Mouse (Mus musculus) macrophage (primary cell): ENCODE data around the gene Acp4. TPM values are rescaled to one million over a fixed set of nuclear protein-coding genes. Genes with fewer than 3 reads are reported as not detected.

Source experiments
- polyA plus RNA-seq: library from polyadenylated mRNA; stranded (reverse); fragments of 250-400 nt; gene quantifications from 3 replicates; pipeline ENCODE4 v1.2.4, GENCODE M21; 2018; ENCODE audit warnings: inconsistent platforms

Acp4 gene
- polyA plus RNA-seq, 1 experiment from 2014 or later: not detected

Other genes starting within 250 kb of the Acp4 start
- gene Klk1b26, start 245.2 kb downstream of the Acp4 start, polyA plus RNA-seq: not detected in 3 replicates
- 0.66 to 0.87 TPM in 2 of 3 replicates, not detected in the other for gene Klk1b27, start 205.1 kb downstream of the Acp4 start, polyA plus RNA-seq
- gene Klk1b21, start 155.1 kb downstream of the Acp4 start, polyA plus RNA-seq: not detected in 3 replicates
- gene Klk1b22, start 144.7 kb downstream of the Acp4 start, polyA plus RNA-seq: not detected in 3 replicates
- not detected in 3 replicates for gene Klk1b16, start 120.6 kb downstream of the Acp4 start, polyA plus RNA-seq
- gene Klk1b24, start 69.1 kb downstream of the Acp4 start, polyA plus RNA-seq: not detected in 3 replicates
- gene Klk1b3, start 59.2 kb downstream of the Acp4 start, polyA plus RNA-seq: not detected in 3 replicates
- gene Klk1b4, start 49.9 kb downstream of the Acp4 start, polyA plus RNA-seq: not detected in 3 replicates
- gene Klk1b5, start 41.4 kb downstream of the Acp4 start, polyA plus RNA-seq: not detected in 3 replicates
- 0.30 TPM in 1 of 3 replicates, not detected in the others for gene Klk1, start 32.0 kb downstream of the Acp4 start, polyA plus RNA-seq
- not detected in 3 replicates for gene Gm36864, start 21.2 kb downstream of the Acp4 start, polyA plus RNA-seq
- 0.33 to 0.97 TPM (median 0.36 TPM) in 3 replicates for gene 1700028J19Rik, start 10.7 kb downstream of the Acp4 start, polyA plus RNA-seq
- gene 2410002F23Rik, start 10.7 kb downstream of the Acp4 start, polyA plus RNA-seq: 11.6 to 24.3 TPM (median 20.5 TPM) in 3 replicates
- not detected in 3 replicates for gene Gm15517, start 4.1 kb upstream of the Acp4 start, polyA plus RNA-seq
- 0.06 to 0.12 TPM (median 0.09 TPM) in 3 replicates for gene Clec11a, start 49.5 kb upstream of the Acp4 start, polyA plus RNA-seq
- 0.02 TPM in 1 of 3 replicates, not detected in the others for gene Shank1, start 52.9 kb upstream of the Acp4 start, polyA plus RNA-seq
- 0.11 TPM in 1 of 3 replicates, not detected in the others for gene Syt3, start 126.7 kb upstream of the Acp4 start, polyA plus RNA-seq
- gene 1700008O03Rik, start 128.4 kb upstream of the Acp4 start, polyA plus RNA-seq: 0.16 TPM in 1 of 3 replicates, not detected in the others
- gene Lrrc4b, start 171.6 kb upstream of the Acp4 start, polyA plus RNA-seq: not detected in 3 replicates
- not detected in 3 replicates for gene Aspdh, start 208.0 kb upstream of the Acp4 start, polyA plus RNA-seq
- gene Josd2, start 210.6 kb upstream of the Acp4 start, polyA plus RNA-seq: 12.5 to 32.1 TPM (median 31.4 TPM) in 3 replicates
- gene Emc10, start 239.2 kb upstream of the Acp4 start, polyA plus RNA-seq: 35.5 to 51.7 TPM (median 46.2 TPM) in 3 replicates
- 0.89 to 1.5 TPM (median 0.99 TPM) in 3 replicates for gene Fam71e1, start 239.2 kb upstream of the Acp4 start, polyA plus RNA-seq